Mouse (Mus musculus) heart, adult 2 months (tissue): ENCODE data around the gene Tcf20.

Experiments
- CTCF ChIP-seq: fragments of 200-600 bp; IDR thresholded peaks from 2 replicates; pipeline ENCODE4 v1.8.1; 2022; ENCODE audit warnings: antibody characterized with exemption, mild to moderate bottlenecking, moderate library complexity
- EP300 ChIP-seq: fragments of 200-500 bp; IDR thresholded peaks from 2 replicates; pipeline ENCODE4 v1.6.1; 2011; ENCODE audit warnings: low read depth, low read length, control low read depth; ENCODE audit not compliant: insufficient read depth
- POLR2A ChIP-seq: fragments of 200-500 bp; IDR thresholded peaks from 2 replicates; pipeline ENCODE4 v1.6.1; 2011; ENCODE audit warnings: mild to moderate bottlenecking, low read depth, low read length, control low read depth; ENCODE audit not compliant: insufficient read depth

GRCm38 (mm10) chr15:82793868-82794267, 193.8 kb downstream of the Tcf20 start:
- TF ChIP-seq CTCF (no peak), POLR2A (no peak), EP300 (no peak)
